Mouse (Mus musculus) gastrocnemius, adult 8-10 months (tissue): ENCODE results near the gene Spata25. TPM values are rescaled to one million over a fixed set of nuclear protein-coding genes. Genes with fewer than 3 reads are reported as not detected.

Experiments used
- DNase-seq, 2 experiments: peaks; one replicate each; pipeline ENCODE4 v3.0.0; 2022; ENCODE audit warnings: low spot score in 2 of 2
- total RNA-seq, 4 experiments: library from RNA; stranded (reverse); gene quantifications; 2 replicates each; pipeline ENCODE4 v1.2.4; 2022

Gene Spata25
- total RNA-seq, 4 experiments from 2014 or later: not detected

GRCm38 (mm10) chr2:164783926-164784581 is 44.3 kb downstream of the Spata25 start:
- DNase-seq: no peak

- peak; percentile 74 to 85 for DNase-seq
Measured at GRCm38 (mm10) chr2:164781876-164782275, 46.5 kb downstream of the Spata25 start.

GRCm38 (mm10) chr2:164779481-164780086 is 48.8 kb downstream of the Spata25 start, which contains the start of gene Tnnc2:
Tnnc2 (minus strand) TSS chr2:164779967.
- peak; percentile 76 to 87 for DNase-seq

- peak; percentile 49 to 78 for DNase-seq
Measured at GRCm38 (mm10) chr2:164778809-164779208, 49.5 kb downstream of the Spata25 start.

GRCm38 (mm10) chr2:164778015-164778287 is 50.4 kb downstream of the Spata25 start:
- DNase-seq: no peak

- no peak for DNase-seq
Measured at GRCm38 (mm10) chr2:164777246-164778014, 50.9 kb downstream of the Spata25 start.

- DNase-seq: no peak
Measured at GRCm38 (mm10) chr2:164776801-164777200, 51.5 kb downstream of the Spata25 start.

Other genes starting within 250 kb of the Spata25 start
- not detected for gene Wfdc6a, start 243.1 kb downstream of the Spata25 start, total RNA-seq
- gene Eppin, start 234.9 kb downstream of the Spata25 start, total RNA-seq: not detected
- gene Wfdc6b, start 215.0 kb downstream of the Spata25 start, total RNA-seq: not detected
- gene Wfdc8, start 214.9 kb downstream of the Spata25 start, total RNA-seq: not detected
- not detected for gene Wfdc16, start 189.7 kb downstream of the Spata25 start, total RNA-seq
- not detected for gene Wfdc10, start 172.5 kb downstream of the Spata25 start, total RNA-seq
- gene Wfdc9, start 172.0 kb downstream of the Spata25 start, total RNA-seq: not detected
- not detected for gene Wfdc11, start 154.4 kb downstream of the Spata25 start, total RNA-seq
- not detected for gene Wfdc13, start 143.4 kb downstream of the Spata25 start, total RNA-seq
- not detected for gene Spint4, start 130.0 kb downstream of the Spata25 start, total RNA-seq
- gene Spint5, start 113.2 kb downstream of the Spata25 start, total RNA-seq: not detected
- gene Wfdc3, start 82.6 kb downstream of the Spata25 start, total RNA-seq: not detected
- gene Dnttip1, start 82.6 kb downstream of the Spata25 start, total RNA-seq: 10 to 100 TPM; 15.6 to 21.0 (median 17.7) TPM
- gene Ube2c, start 58.6 kb downstream of the Spata25 start, total RNA-seq: under 1 TPM in 3 of 4 experiments, not detected in 1; 0.29 to 0.38 (median 0.38) TPM
- over 10,000 TPM; 10,643 to 17,408 (median 13,587) TPM for gene Tnnc2, start 48.6 kb downstream of the Spata25 start, total RNA-seq
- gene Snx21, start 42.7 kb downstream of the Spata25 start, total RNA-seq: 10 to 100 TPM; 23.5 to 24.8 (median 24.4) TPM
- gene Acot8, start 23.7 kb downstream of the Spata25 start, total RNA-seq: 10 to 100 TPM in 1 of 4 experiments, 1 to 10 TPM in 3; 8.1 to 10.9 (median 8.4) TPM
- gene Zswim3, start 23.4 kb downstream of the Spata25 start, total RNA-seq: 1 to 10 TPM in 3 of 4 experiments, under 1 TPM in 1; 0.90 to 1.7 (median 1.2) TPM
- 1 to 10 TPM; 4.7 to 5.3 (median 5.0) TPM for gene Zswim1, start 5.9 kb downstream of the Spata25 start, total RNA-seq
- 10 to 100 TPM; 51.1 to 55.7 (median 52.7) TPM for gene Ctsa, start 4.3 kb upstream of the Spata25 start, total RNA-seq
- gene Neurl2, start 4.9 kb upstream of the Spata25 start, total RNA-seq: 10 to 100 TPM; 39.0 to 44.4 (median 39.5) TPM
- gene Pltp, start 29.2 kb upstream of the Spata25 start, total RNA-seq: 10 to 100 TPM in 2 of 4 experiments, 1 to 10 TPM in 2; 8.0 to 19.5 (median 11.9) TPM
- 10 to 100 TPM; 24.1 to 31.0 (median 27.2) TPM for gene Pcif1, start 50.8 kb upstream of the Spata25 start, total RNA-seq
- 10 to 100 TPM in 1 of 4 experiments, 1 to 10 TPM in 3; 7.7 to 10.6 (median 8.1) TPM for gene Zfp335, start 83.2 kb upstream of the Spata25 start, total RNA-seq
- under 1 TPM; 0.15 to 0.83 (median 0.58) TPM for gene Mmp9, start 112.2 kb upstream of the Spata25 start, total RNA-seq
- gene Slc12a5, start 132.3 kb upstream of the Spata25 start, total RNA-seq: under 1 TPM; 0.31 to 0.40 (median 0.36) TPM
- gene Ncoa5, start 206.3 kb upstream of the Spata25 start, total RNA-seq: 10 to 100 TPM in 3 of 4 experiments, 1 to 10 TPM in 1; 9.0 to 15.5 (median 10.6) TPM
- under 1 TPM; 0.27 to 0.83 (median 0.55) TPM for gene Cd40, start 227.1 kb upstream of the Spata25 start, total RNA-seq